Mouse (Mus musculus) stomach, embryonic 14.5 days (tissue): ENCODE measurements around the gene Fam133b. TPM values are rescaled to one million over a fixed set of nuclear protein-coding genes. Genes with fewer than 3 reads are reported as not detected.
A peak's percentile ranks its signal among the peaks of the same experiment; 100 is the strongest.

Experiments
- ATAC-seq: fragments of 200-750 bp; cut with Nextera tagmentation; 2 replicates; pipeline ENCODE4 v1.8.0; 2017; ENCODE audit warnings: low read depth, moderate TSS enrichment; ENCODE audit not compliant: insufficient number of reproducible peaks, insufficient read depth, low FRiP score
- H3K27ac ChIP-seq: fragments of 300-500 bp; sonication (generic); 2 replicates; pipeline ENCODE4 v1.5.1; 2014; ENCODE audit warnings: mild to moderate bottlenecking, low read length, moderate library complexity, mixed read lengths
- H3K27me3 ChIP-seq: fragments of 300-500 bp; sonication (generic); 2 replicates; pipeline ENCODE4 v1.6.1; 2014; ENCODE audit warnings: low read length, control low read depth, mixed read lengths; ENCODE audit not compliant: control insufficient read depth, insufficient read depth
- H3K36me3 ChIP-seq: fragments of 300-500 bp; sonication (generic); 2 replicates; pipeline ENCODE4 v1.6.1; 2014; ENCODE audit warnings: mild to moderate bottlenecking, control low read depth, low read length, moderate library complexity, mixed read lengths; ENCODE audit not compliant: control insufficient read depth, insufficient read depth
- H3K4me1 ChIP-seq: fragments of 300-500 bp; sonication (generic); 2 replicates; pipeline ENCODE4 v1.6.1; 2014; ENCODE audit warnings: low read length, control low read depth, mixed read lengths; ENCODE audit not compliant: control insufficient read depth, insufficient read depth
- H3K4me2 ChIP-seq: fragments of 300-500 bp; sonication (generic); replicated peaks from 2 replicates; pipeline ENCODE4 v1.6.1; 2014; ENCODE audit warnings: low read depth, low read length, control low read depth
- H3K4me3 ChIP-seq: fragments of 300-500 bp; sonication (generic); 2 replicates; pipeline ENCODE4 v1.5.1; 2014; ENCODE audit warnings: low read depth, low read length, control low read depth
- H3K9ac ChIP-seq: fragments of 300-500 bp; sonication (generic); replicated peaks from 2 replicates; pipeline ENCODE4 v1.6.1; 2014; ENCODE audit warnings: low read depth, mild to moderate bottlenecking, control low read depth, low read length, moderate library complexity, mixed read lengths
- H3K9me3 ChIP-seq: fragments of 300-500 bp; sonication (generic); 2 replicates; pipeline ENCODE4 v1.6.1; 2016; ENCODE audit warnings: low read depth, low read length, control low read depth; ENCODE audit not compliant: control insufficient read depth
- WGBS: fragments of 180-500 bp; shearing (Covaris S2); extraction: QIAGEN DNeasy Blood & Tissue Kit; methylation state at CpG from one replicate; pipeline ENCODE4 v1.1.7; 2014; 5-methylcytosine and 5-hydroxymethylcytosine counted together
- polyA plus RNA-seq: library from polyadenylated mRNA; unstranded; fragments of >200 nt; fragmentation: Nextera tagmentation; extraction: Ambion mirVana; gene quantifications from 2 replicates; pipeline ENCODE4 v1.2.1, GENCODE M21; 2014

The Fam133b gene
- polyA plus RNA-seq, 1 experiment from 2014 or later = 44.4 TPM

- WGBS = 54% methylated on average over 8 of the region's 8 CpGs
- Histone ChIP-seq H3K27me3 (no peaks in the 10 kb centered on the region), H3K4me1 (peaks cover 6% of the 10 kb centered on the region; the same call in 1 of the 2 replicates), H3K4me2 (no peak overlapping the region), H3K36me3 (no peaks in the 10 kb centered on the region), H3K9ac (no peak overlapping the region), H3K4me3 (no peak overlapping the region), H3K27ac (no peak overlapping the region), H3K9me3 (no peaks in the 10 kb centered on the region)
- ATAC-seq = no peak
These were observed 28.7 kb upstream of the Fam133b start for GRCm38 (mm10) chr5:3514901-3515311.

- H3K27me3 ChIP-seq = no peaks in the 10 kb centered on the region
- no peak overlapping the region for H3K4me3 ChIP-seq
- H3K36me3 ChIP-seq = peaks cover under 1% of the 10 kb centered on the region; the same call in 1 of the 2 replicates
- 93% methylated on average over 9 of the region's 9 CpGs for WGBS
- no peak overlapping the region for H3K27ac ChIP-seq
- no peak overlapping the region for H3K4me2 ChIP-seq
- ATAC-seq = no peak
- H3K9me3 ChIP-seq = no peaks in the 10 kb centered on the region
- H3K9ac ChIP-seq = no peak overlapping the region
- peaks cover 6% of the 10 kb centered on the region; the same call in 1 of the 2 replicates for H3K4me1 ChIP-seq
These were observed 28.2 kb upstream of the Fam133b start for GRCm38 (mm10) chr5:3515477-3515876.

GRCm38 (mm10) chr5:3516481-3517075, 27.1 kb upstream of the Fam133b start:
- no peak overlapping the region for H3K27ac ChIP-seq
- H3K9ac ChIP-seq = no peak overlapping the region
- peaks cover 8% of the 10 kb centered on the region; the same call in 1 of the 2 replicates for H3K36me3 ChIP-seq
- H3K9me3 ChIP-seq = no peaks in the 10 kb centered on the region
- ATAC-seq = peak; percentile 68; the same call in 1 of the 2 replicates
- H3K4me2 ChIP-seq = no peak overlapping the region
- H3K27me3 ChIP-seq = no peaks in the 10 kb centered on the region
- WGBS = 51% methylated on average over 9 of the region's 9 CpGs
- H3K4me1 ChIP-seq = no peaks in the 10 kb centered on the region
- H3K4me3 ChIP-seq = no peak overlapping the region

- H3K4me3 ChIP-seq = no peak overlapping the region
- H3K4me2 ChIP-seq = no peak overlapping the region
- H3K27ac ChIP-seq = no peak overlapping the region
- peaks cover 8% of the 10 kb centered on the region; the same call in 1 of the 2 replicates for H3K36me3 ChIP-seq
- H3K9me3 ChIP-seq = no peaks in the 10 kb centered on the region
- H3K4me1 ChIP-seq = no peaks in the 10 kb centered on the region
- WGBS = 77% methylated on average over 18 of the region's 18 CpGs
- no peak for ATAC-seq
- no peak overlapping the region for H3K9ac ChIP-seq
- H3K27me3 ChIP-seq = no peaks in the 10 kb centered on the region
These were observed 22.9 kb upstream of the Fam133b start for GRCm38 (mm10) chr5:3520493-3521359.

GRCm38 (mm10) chr5:3521741-3522140, 21.9 kb upstream of the Fam133b start:
- Histone ChIP-seq H3K27ac (no peak overlapping the region), H3K4me1 (no peaks in the 10 kb centered on the region), H3K4me2 (no peak overlapping the region), H3K9ac (no peak overlapping the region), H3K4me3 (no peak overlapping the region), H3K9me3 (no peaks in the 10 kb centered on the region), H3K27me3 (no peaks in the 10 kb centered on the region), H3K36me3 (peaks cover 8% of the 10 kb centered on the region; the same call in 1 of the 2 replicates)
- no peak for ATAC-seq
- 90% methylated on average over 12 of the region's 12 CpGs for WGBS

- Histone ChIP-seq H3K36me3 (peaks cover 8% of the 10 kb centered on the region; the same call in 1 of the 2 replicates), H3K4me3 (no peak overlapping the region), H3K27me3 (no peaks in the 10 kb centered on the region), H3K9ac (no peak overlapping the region), H3K27ac (no peak overlapping the region), H3K4me2 (no peak overlapping the region), H3K9me3 (no peaks in the 10 kb centered on the region), H3K4me1 (no peaks in the 10 kb centered on the region)
- WGBS = 91% methylated on average over 10 of the region's 10 CpGs
- no peak for ATAC-seq
These were observed 20.8 kb upstream of the Fam133b start for GRCm38 (mm10) chr5:3522826-3523225.

GRCm38 (mm10) chr5:3527041-3527691, 16.5 kb upstream of the Fam133b start:
- 34% methylated on average over 5 of the region's 5 CpGs for WGBS
- Histone ChIP-seq H3K4me2 (no peak overlapping the region), H3K4me1 (no peaks in the 10 kb centered on the region), H3K9me3 (no peaks in the 10 kb centered on the region), H3K27me3 (no peaks in the 10 kb centered on the region), H3K27ac (no peak overlapping the region; the same call in 1 of the 2 replicates), H3K4me3 (no peak overlapping the region), H3K9ac (no peak overlapping the region), H3K36me3 (no peaks in the 10 kb centered on the region; the same call in 1 of the 2 replicates)
- ATAC-seq = 0 out of 2 replicates have a peak, but pooled peaks have one; percentile 61

GRCm38 (mm10) chr5:3529585-3530189, 13.9 kb upstream of the Fam133b start:
- ATAC-seq = no peak
- H3K36me3 ChIP-seq = no peaks in the 10 kb centered on the region
- no peaks in the 10 kb centered on the region for H3K4me1 ChIP-seq
- no peak overlapping the region for H3K4me3 ChIP-seq
- H3K4me2 ChIP-seq = no peak overlapping the region
- H3K27me3 ChIP-seq = no peaks in the 10 kb centered on the region
- no peaks in the 10 kb centered on the region for H3K9me3 ChIP-seq
- H3K9ac ChIP-seq = no peak overlapping the region
- no peak overlapping the region for H3K27ac ChIP-seq
- 73% methylated on average over 10 of the region's 10 CpGs for WGBS
